Mouse (Mus musculus): ENCODE measurements around the gene B230118H07Rik. TPM values are rescaled to one million over a fixed set of nuclear protein-coding genes. Genes with fewer than 3 reads are reported as not detected.

B230118H07Rik gene
- total RNA-seq, 1 experiment from 2014 or later, result 0.93 TPM

- ATAC-seq (ENCODE audit: extremely low read depth, insufficient number of reproducible peaks, low FRiP score, poor library complexity, severe bottlenecking), result no peak
These were observed 3.5 kb downstream of the B230118H07Rik start for GRCm38 (mm10) chr2:101645841-101646240.

DNA sequence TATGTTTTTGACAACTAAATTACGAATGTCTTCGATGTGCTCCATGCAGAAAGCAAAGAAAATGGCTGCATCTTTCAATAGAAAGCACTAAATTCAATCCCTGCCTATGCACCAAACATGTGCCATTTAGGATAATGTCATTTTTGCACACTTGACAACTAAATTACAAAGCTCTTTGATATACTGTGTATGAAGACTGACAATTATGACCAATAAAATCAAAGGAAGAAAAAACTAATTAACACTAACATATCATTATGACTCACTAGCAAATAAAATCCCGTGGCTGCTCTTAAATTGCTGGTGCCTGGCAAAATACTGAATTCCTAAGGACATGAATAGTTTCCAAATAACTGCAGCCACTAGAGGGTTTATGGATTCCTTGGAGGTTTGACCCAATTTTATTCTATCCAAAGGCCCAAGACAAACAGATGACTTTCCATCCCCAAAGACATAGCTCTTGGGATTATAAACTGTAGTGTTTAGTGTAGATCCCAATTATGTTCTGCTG is 9.4 kb downstream of the B230118H07Rik start:
- ATAC-seq (ENCODE audit: extremely low read depth, insufficient number of reproducible peaks, low FRiP score, poor library complexity, severe bottlenecking), result no peak

DNA sequence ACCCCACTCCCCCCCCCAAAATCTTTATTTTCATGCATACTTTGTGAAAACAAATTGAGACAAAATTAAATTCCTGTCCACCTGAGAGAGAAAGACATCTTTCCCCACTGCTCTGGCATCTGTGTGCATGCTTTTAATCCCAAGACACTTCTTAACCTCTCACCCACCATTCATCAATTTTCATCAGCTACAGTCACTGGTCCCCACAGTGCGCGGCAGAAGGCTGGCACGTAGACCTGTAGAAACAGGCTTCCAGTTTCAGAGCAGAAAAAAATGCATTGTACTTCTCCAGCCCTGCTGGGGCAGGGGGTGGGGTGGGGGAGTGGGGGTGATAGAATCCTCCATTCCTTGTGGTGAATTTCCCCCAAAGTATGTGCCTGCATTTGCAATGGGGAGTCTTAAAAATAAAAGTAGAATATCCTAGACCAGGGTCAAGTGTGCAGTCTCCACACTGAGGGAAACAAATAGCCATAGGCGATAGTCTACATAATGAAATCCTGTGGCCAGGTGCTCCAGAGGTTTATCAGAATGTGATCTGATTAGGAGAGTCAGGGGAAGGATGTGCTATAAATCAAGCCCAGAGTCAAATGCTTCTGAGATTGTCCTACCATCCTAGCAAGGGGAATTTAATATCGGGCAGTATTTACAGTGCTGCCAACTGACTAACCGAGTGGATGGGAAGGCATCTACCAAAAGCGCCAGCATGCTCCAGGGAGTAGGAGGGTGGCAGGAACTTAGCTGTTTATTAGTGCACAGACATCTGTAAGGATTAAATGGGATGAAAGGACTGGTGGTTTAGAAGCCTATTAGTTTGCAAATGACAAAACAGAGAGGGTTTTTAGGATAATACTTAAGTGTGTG is 10.1 kb downstream of the B230118H07Rik start:
- ATAC-seq (ENCODE audit: extremely low read depth, insufficient number of reproducible peaks, low FRiP score, poor library complexity, severe bottlenecking), result no peak

- peak; percentile 91 for ATAC-seq (ENCODE audit: extremely low read depth, insufficient number of reproducible peaks, low FRiP score, poor library complexity, severe bottlenecking)
These were observed 20.8 kb downstream of the B230118H07Rik start for GRCm38 (mm10) chr2:101628297-101629236.

DNA sequence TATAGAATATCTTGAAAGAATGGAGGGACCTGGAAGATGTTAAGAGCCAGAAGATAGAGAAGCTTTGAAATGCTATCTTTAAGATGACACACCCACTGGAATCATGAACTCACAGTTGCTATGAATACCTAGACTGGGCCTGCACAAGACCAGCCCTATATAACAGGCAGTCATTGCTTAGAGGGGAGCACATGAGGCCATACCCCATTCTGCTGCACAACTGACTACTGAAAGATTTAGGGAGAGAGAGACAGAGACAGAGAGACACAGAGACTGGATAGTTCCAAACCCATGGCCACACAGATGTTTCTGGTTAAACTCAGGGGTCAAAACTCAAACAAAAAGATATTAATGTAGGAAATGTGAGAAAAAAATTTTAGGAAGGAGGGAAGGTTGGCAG is 22.1 kb downstream of the B230118H07Rik start:
- ATAC-seq (ENCODE audit: extremely low read depth, insufficient number of reproducible peaks, low FRiP score, poor library complexity, severe bottlenecking), result no peak

- no peak for ATAC-seq (ENCODE audit: extremely low read depth, insufficient number of reproducible peaks, low FRiP score, poor library complexity, severe bottlenecking)
These were observed 24.8 kb downstream of the B230118H07Rik start, which contains the start of gene Rag2 for GRCm38 (mm10) chr2:101624526-101624925. Rag2 (plus strand) TSS chr2:101624718.

- no peak for ATAC-seq (ENCODE audit: extremely low read depth, insufficient number of reproducible peaks, low FRiP score, poor library complexity, severe bottlenecking)
These were observed 25.3 kb downstream of the B230118H07Rik start for GRCm38 (mm10) chr2:101624011-101624410.

GRCm38 (mm10) chr2:101623042-101623441 is 26.3 kb downstream of the B230118H07Rik start:
- no peak for ATAC-seq (ENCODE audit: extremely low read depth, insufficient number of reproducible peaks, low FRiP score, poor library complexity, severe bottlenecking)

DNA sequence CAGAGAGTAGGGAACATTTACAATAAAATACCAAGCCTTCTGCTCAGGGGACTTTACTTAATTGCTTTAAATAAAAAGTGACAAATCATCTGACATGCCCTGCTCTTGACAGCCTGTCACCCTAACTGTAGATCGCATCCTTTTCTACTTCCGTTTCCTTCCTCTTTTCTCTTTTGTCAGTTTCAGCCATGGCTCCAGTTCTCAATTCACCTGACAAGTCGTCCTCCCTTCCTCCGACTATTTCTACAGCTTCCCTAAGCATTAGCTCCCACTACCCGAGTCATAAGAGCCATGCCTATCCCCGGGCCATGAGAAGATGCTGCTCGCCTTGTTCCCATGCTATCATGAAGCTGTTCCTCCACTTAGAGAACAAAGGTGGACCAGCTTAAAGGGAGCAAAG is 27.7 kb downstream of the B230118H07Rik start:
- no peak for ATAC-seq (ENCODE audit: extremely low read depth, insufficient number of reproducible peaks, low FRiP score, poor library complexity, severe bottlenecking)

DNA sequence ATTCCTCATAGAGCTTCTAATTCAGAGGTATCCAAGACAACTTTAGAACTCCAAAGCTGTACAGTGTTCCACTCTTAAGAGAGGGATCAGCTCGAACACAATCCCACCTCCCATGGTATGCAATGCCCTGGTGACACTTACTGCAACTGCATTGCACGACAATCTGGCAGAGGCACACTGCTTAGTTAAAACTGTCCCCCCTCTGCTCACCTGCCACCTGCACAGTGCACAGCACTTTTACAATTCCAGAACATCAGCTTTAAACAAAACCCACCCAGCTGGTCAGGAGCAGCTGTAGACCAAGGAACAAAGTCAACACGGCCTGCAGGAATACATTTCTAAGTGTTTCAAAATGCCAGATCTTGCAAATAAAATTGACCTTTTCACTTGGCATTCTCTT is 28.4 kb downstream of the B230118H07Rik start:
- ATAC-seq (ENCODE audit: extremely low read depth, insufficient number of reproducible peaks, low FRiP score, poor library complexity, severe bottlenecking), result no peak

GRCm38 (mm10) chr2:101618373-101618772 is 31.0 kb downstream of the B230118H07Rik start:
- ATAC-seq (ENCODE audit: extremely low read depth, insufficient number of reproducible peaks, low FRiP score, poor library complexity, severe bottlenecking), result no peak

DNA sequence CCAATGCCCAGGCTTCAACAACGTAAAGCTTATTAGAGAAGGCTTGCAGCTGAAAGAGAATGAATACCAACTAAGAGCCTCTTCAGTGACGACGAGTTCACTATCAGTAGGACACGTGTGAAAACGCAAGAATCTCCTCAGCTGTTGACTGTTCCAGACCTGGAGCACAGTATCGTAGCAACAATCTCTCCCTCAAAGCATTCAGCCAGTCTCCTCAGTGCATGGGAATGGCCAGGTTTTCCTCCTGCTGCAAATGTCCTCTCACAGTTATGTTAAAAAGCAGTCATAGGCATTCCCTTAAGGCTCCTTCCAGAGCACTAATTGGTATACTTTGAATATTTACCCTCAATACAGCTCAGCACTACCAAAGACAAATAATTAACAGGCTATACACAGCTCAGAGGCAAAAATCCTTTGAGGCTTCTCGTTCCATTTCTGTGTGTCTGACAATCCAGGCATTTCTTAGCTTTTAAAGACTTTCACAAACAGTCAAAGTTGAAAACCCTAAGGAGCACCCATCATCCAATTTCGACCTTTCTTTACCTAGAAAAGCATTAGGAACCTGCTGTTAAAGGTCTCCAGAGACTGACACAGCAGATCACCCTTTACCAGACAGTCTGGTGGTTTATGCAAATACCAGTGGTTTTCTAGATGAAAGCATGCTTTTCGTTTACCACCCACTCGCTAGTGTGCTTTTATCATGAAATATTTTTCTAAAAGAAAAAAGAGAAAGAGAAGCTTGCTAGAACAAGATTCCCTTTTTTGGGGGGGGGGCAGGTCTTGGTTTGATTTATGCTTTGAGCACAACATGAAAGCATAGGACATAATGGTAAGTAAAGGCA is 33.6 kb downstream of the B230118H07Rik start:
- ATAC-seq (ENCODE audit: extremely low read depth, insufficient number of reproducible peaks, low FRiP score, poor library complexity, severe bottlenecking), result peak; percentile 77; the same call in 1 of the 2 replicates

- no peak for ATAC-seq (ENCODE audit: extremely low read depth, insufficient number of reproducible peaks, low FRiP score, poor library complexity, severe bottlenecking)
These were observed 38.5 kb downstream of the B230118H07Rik start for GRCm38 (mm10) chr2:101610861-101611260.

DNA sequence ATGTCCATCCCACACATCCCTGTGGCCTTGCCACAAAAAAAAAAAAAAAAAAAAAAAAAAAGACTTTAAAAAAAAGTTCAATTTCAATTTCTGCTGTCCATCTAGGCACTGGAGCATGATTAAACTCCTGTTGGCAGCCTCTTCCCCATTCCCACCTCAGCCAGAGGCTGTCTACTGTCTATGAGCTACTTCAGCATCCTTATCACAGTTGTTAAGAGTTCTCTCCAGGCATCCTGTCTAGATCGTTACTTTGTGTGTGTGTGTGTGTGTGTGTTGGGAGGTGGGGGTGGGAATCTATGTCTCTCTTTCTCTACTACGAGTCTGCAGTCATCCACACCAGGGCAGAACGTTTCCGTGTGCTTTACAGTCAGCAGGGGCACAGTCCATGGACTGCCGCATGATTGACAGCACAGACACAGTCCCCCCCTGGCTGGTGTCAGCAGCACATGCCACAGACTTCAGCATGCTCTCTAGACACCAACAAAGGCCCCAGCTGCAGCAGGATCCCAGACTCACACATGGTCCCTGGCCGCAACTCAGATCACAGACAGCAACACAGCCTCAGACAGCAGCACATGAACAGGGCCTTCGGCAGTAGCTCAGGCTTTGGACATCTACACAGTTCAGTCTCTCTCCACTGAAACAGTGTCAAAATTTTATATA is 41.0 kb downstream of the B230118H07Rik start:
- no peak for ATAC-seq (ENCODE audit: extremely low read depth, insufficient number of reproducible peaks, low FRiP score, poor library complexity, severe bottlenecking)

DNA sequence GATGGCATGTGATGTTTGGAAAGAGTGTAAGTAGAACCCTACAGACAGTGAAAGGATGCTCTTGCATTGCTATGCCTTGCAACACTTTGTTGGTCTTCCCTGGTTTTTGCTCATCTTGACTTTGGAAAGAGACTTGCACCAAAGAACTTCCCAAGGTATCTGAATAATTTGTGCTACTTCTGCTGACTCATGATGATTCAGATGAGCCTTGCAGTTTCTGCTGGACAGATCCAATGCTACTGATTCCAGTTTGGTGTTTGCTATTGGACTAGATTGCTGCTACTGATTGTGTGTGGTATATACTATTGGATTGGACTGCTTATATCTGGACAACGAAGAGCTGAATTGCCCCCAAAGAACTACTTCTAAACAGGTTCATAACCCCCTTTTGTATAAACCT is 46.2 kb downstream of the B230118H07Rik start:
- no peak for ATAC-seq (ENCODE audit: extremely low read depth, insufficient number of reproducible peaks, low FRiP score, poor library complexity, severe bottlenecking)

GRCm38 (mm10) chr2:101600703-101601102 is 48.6 kb downstream of the B230118H07Rik start:
- ATAC-seq (ENCODE audit: extremely low read depth, insufficient number of reproducible peaks, low FRiP score, poor library complexity, severe bottlenecking), result no peak

DNA sequence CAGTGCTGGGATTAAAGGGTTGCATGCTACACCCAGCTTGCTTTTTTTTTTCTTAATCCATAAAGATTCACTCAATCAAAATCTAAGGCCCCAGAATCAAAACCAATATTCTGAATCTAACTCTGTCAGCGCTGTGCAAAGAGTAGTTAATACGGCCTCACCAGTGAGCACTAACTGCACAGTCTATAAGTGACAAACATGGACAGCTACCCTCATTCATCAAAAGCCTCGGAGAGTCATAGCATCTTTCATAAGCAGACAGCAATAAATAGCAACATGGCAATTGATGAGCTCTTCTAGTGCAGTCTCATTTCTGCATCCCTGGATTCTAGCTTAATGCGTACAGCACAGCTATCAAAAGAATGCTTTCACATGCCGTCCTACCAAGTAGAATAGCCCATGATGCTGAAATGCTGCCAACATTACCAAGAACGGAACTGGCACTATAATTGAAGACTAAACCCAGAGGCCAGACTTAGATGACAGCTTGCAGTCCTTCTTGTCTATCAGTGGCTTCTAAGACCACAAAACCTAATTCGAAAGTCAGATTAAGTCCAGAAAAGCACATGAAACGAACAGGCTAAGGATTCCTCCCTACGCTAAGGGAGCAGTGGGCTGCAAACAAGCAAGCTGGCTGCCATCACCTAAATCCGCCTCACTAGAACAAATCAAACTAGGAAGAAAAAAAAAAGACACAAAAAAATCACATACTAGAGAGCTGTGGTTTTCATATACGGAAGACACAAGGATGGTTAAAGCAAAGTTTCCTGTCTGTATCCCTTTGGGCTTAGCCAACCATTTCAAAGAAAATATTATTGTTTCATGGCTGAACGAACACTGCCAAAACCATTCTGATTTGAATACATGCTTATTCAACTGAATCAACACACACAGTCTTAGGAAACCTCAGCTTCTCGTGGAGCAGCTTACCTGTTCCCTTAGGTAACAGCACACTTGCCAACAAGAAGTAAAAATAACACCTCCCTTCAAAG is 50.8 kb downstream of the B230118H07Rik start:
- ATAC-seq (ENCODE audit: extremely low read depth, insufficient number of reproducible peaks, low FRiP score, poor library complexity, severe bottlenecking), result peak; percentile 67
